Mouse (Mus musculus): ENCODE measurements at regions not wholly inside any gene's neighbourhood (a gene's known extent, or its start where the extent isn't known, plus 50 kb on each side); places are given as distances from the start of the nearest gene placed in this dataset.

DNA sequence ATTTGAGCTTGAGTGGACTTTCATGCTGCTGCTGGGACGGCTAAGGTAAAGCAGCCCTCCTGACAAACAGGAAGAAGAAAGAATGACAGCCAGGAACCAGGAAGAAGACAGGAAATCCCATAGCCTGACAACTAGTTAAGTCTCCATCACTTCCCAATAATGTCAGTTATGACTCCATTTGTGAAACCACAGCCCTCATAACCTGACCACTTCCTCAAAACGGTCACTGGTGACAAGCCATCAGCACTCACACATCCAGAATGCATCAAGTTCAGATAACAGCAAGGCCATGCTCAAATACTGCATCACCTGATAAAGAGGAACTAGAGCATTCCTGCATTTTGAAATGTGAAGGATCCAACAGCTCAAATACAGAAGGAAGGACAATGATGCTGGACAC lies 288.3 kb downstream of the Zfp706 start:
- DNase-seq: no peak

GRCm38 (mm10) chr15:36717835-36718234 lies 289.7 kb downstream of the Zfp706 start:
- peak; percentile 37 for DNase-seq

DNA sequence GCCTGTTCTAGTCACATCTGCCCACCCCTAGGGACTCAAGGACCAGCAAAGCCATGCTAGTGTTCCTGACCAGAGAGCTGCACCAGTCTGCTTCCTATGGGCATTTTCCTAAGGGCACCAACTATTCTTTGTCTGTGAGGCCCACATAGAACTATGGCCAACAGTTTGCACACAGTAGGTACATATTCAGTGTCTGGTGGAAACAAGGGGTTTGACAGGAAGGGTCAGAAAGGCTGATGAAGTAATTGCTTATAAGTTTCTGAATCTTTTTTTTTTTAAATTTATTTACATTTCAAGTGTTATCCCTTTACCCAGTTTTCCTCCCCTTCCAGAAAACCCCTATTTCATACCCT lies 290.9 kb downstream of the Zfp706 start:
- no peak for DNase-seq

DNA sequence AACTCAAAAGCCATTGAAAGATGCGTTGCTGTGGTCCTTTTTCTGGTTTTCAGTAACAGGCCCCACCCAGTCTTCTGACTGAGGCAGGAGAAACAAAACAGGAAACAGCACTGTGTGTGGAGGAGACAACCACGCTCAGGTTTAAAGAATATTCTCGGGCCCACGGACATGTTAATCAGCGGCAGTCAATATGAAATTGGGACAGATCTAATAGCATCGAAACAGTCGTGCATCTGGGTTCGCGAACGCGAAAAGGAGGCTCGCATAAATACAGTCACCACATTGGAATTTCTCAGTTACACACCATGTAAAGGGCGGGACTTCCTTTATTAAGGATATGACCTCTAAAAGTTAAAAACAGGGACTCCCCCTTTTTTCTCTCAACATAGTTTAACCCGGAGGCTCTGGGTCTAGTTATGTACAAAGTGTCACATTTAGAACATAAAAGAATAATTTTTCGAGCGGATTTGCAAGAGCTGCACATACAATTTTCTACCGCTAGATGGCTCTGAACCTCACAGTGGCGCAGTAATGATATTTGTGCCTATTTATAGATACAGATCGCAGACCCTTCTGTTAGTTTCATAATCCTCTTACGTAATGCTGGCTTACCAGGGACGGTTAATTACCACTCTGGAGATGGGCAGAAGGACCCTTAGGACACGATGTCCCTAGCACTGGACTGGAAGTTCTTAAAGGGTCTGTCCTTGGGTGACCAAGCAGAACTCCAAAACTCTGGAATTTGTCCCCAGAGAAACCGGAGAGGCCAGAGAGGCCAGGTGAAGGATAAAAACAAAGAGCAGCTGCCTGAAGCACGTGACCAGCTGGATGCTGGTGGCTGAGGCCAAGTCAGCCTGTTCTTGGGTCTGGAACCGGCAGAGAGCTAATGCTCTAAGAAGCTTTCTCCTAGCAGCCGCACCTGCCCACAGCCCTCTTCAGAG lies 291.6 kb downstream of the Zfp706 start:
- DNase-seq: peak; percentile 74

GRCm38 (mm10) chr15:36715159-36715558 lies 292.4 kb downstream of the Zfp706 start:
- no peak for DNase-seq

DNA sequence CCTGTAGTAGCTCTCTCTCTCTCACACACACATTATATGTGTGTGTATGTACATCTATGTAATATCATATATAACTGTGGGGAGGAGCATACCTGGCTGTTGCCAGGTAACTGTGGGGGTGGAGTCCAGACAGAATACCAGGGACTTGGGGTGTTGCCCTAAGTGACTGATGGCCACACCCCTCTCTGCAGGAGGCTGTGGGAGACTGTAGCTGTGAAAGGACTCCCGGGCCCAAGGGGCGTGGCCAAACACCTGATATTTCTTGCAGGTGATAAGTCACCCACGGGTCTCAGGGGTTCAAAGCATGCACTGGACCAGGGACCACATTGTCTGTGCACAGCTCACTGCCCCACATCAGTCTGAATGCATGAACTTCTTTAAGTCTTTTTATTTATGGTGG lies 297.8 kb downstream of the Zfp706 start:
- no peak for DNase-seq

- DNase-seq: peak; percentile 87
Measured at GRCm38 (mm10) chr15:36708471-36708870, 299.1 kb downstream of the Zfp706 start.

DNA sequence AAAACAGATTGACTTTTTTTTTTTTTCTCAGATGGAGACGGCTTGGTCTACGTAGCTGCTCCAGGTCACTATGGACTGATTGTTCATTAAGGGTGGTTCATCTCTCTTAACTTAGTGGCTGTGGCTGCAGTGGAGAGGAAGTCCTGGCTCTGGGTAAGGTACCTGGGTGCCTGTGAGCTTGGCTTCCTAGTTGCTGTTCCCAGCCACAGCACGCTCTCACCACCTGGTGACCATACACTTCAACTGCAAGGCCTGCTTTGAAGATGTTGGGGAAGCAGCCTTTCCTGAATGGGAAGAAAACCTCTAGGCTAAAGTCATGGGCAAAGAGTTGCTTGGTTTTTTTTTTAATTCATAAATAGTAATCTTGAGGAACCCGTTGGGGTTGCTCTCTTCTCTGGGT lies 301.6 kb downstream of the Zfp706 start:
- peak; percentile 73 for DNase-seq

DNA sequence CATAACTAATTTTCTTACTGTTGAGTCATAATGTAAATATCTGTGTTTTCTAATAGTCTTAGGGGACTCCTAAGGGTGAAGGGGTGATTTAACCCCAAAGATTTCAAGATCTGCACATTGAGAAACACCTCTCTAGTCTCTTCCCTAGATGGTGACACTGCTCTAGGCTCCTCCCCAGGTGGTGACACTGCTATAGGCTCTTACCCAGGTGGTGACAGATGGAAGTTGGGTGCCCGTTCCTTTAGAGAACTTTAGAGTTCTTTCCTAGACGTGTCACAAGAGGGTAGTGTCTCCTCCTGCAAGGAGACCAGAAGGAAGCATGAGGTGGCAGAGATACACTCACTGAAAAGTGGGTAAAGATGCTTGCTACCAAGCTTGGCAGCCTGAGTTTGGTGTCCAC lies 302.2 kb downstream of the Zfp706 start:
- DNase-seq: no peak

GRCm38 (mm10) chr15:36701846-36702245 lies 305.7 kb downstream of the Zfp706 start:
- DNase-seq: peak; percentile 31

DNA sequence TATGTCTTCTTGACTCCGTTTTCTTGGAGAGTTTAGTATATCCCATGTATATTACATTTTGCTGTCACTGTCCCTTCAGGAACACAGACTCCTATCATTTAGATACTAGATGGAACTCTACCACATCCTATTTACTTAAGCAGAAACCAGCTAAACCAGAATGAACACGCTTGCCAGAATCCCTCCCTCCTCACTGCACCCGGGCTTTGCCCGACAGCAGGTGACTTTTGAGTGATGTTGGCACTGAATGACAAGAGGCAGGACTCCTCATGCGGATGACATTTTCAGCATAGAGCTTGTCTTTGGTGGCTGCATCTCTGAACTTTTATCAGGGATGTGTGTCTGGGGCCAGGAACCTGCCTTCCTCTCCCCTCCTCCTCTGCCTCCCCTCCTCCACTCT lies 307.4 kb downstream of the Zfp706 start:
- DNase-seq: no peak

DNA sequence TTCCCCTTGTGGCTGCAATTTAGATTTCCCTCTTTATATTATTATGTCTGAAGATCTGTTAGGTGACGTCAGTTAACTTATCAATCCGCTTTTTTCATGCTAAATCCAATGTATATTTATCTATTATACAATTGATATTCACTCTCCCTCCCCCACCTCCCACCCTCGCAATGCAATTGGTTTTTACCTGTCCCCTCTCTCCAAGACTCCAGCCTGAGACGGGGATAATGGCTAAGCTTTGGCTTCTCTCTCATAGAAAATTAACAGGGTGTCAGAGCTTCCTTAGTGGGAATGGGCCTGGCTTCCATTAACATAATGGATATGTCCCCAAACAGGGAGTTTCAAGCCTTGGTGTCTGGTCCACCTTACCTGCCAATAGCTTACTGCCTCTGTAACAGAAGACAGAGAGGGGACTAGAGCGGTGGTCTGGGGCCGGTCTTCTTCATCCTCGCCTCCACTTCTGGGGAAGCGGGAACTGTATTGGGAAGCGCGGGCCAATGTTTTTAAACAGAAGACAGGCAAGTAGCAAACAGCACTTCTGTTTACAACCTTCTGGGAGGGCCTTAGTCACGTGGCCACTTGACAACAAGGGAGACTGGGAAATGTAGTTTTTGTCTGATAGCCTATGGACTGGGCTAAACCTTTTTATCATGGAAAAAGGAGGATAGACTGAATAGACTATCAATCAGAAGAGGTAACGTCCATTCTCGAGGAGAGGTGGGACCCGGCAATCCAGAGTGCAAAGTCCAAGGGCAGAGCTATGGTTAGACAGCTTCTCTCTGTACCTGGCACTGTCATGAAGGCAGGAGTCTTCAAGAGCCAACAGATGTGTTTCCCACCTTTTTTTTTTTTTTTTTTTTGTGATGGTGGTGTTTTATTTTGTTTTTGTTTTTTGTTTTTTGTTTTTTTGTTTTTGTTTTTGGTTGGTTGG lies 312.1 kb downstream of the Zfp706 start:
- peak; percentile 73 for DNase-seq

GRCm38 (mm10) chr15:36691002-36691652 lies 316.4 kb downstream of the Zfp706 start:
- DNase-seq: no peak

DNA sequence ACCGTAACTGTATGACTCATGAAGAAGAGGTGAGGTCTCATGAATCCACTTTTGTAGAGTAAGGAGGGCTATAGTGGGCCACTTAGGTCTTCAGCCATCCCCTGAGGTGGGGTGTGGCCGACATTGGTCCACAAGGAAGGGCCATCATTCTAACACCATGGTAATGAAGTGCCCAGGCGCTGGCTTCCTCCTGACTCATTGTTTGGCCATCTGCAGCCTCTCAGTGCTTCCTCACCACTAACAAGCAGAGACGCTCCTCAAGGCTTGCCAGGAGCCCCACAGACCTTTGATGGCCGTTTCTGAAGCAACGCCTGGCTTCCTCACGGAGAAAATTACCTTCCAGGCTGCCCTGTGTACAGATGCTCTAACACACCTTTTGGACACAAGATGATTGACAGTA lies 317.7 kb downstream of the Zfp706 start:
- DNase-seq: no peak

- no peak for DNase-seq
Measured at GRCm38 (mm10) chr15:36689301-36689700, 318.3 kb downstream of the Zfp706 start.

- DNase-seq: no peak
Measured at GRCm38 (mm10) chr15:36688051-36688754, 319.4 kb downstream of the Zfp706 start.

DNA sequence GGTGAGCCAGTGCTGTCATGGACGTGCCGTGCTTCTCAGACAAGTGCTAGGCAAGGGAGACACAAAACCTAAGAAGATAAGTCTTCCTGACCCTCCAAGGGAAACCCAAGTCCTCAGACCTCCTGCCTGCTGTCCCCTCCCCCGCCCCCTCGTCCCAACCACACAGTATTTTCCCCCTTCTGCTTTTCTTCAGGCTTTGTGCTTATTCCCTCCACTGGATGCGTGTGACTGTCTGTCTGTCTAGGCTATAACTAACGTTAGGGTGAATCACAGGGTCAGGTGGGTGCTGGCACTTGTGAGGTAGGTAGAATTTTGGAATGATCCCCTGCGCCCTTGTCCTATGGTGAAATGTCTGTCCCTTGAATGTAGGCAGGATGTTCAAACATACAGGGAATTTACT lies 322.9 kb downstream of the Zfp706 start:
- no peak for DNase-seq

- DNase-seq: no peak
Measured at GRCm38 (mm10) chr15:36682832-36683231, 324.7 kb downstream of the Zfp706 start.

GRCm38 (mm10) chr15:36682159-36682558 lies 325.4 kb downstream of the Zfp706 start:
- DNase-seq: no peak

GRCm38 (mm10) chr15:36680361-36681140 lies 327.0 kb downstream of the Zfp706 start:
- DNase-seq: no peak

DNA sequence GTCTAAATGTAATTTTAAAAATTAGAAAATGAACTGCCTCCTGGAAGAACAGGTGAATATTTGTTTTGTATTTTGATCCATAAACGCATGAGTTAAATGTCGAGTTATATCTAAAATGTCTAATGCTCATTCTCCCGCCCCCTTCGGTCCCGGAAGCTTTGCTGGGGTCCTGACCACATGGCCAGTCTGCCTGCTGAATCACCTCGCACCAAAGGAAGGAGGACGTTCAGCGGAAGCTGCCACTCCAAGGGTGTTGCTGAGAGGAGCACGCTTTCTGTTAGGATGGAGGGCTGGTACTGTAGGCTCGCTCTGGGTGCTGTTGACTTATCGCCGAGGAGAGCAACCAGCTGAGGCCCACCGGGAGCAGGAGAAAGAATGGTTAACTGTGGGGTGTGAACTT lies 328.0 kb downstream of the Zfp706 start:
- DNase-seq: no peak

- DNase-seq: peak; percentile 59
Measured at GRCm38 (mm10) chr15:36669748-36670147, 337.8 kb downstream of the Zfp706 start.
